Mouse (Mus musculus): ENCODE results near the gene Cct8.

DNA sequence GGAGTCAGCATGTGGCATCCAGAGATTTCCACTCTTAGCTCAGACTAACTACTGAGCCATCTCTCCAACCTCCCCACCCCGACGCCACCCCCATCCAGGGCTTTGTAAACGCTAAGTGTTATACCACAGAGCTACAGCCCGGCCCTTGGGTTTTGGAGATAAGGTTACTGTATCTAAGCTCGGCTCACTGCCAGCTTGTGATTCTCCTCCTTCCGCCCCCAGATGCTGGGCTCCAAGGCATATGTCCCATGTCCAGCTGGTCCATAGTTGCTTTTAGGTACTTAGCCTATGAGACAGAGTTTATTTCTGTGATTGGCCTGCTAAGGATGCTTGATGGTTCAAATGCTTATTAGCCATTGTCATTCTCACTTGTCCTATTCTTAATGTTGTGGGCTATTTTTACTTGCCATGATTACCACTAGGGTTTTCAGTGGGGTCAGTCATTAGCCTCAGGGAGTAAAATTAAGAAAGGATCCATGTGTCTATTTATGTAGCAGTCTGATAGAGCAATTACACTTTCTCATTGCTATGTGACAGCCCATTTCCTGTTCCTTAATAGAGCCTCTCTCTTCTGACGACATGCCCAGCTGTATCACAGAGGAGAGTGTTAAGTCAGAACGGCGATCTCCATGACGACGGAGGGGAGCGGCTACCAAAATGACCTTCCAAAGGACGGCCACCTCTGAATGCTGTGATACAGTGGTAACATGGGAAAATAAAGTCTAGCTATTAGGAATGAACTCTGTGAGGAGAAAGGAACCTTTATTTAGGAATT is 5.8 kb upstream of the Cct8 start:
- TF ChIP-seq CTCF (IDR thresholded peaks at IDR 0.05; ENCODE audit: low read depth), result no peak
- no peak for TF ChIP-seq EP300 (IDR thresholded peaks at IDR 0.05; ENCODE audit: low read depth)

All from liver, embryonic 14.5 days (tissue).